Mouse (Mus musculus) forebrain, embryonic 14.5 days (tissue): ENCODE results near the gene En1. TPM values are rescaled to one million over a fixed set of nuclear protein-coding genes. Genes with fewer than 3 reads are reported as not detected.

Source experiments
- ATAC-seq: fragments of 200-750 bp; cut with Nextera tagmentation; 2 replicates; pipeline ENCODE4 v1.8.0; 2017; ENCODE audit warnings: mild to moderate bottlenecking, moderate library complexity
- DNase-seq: peaks from one replicate; pipeline ENCODE4 v3.0.0-alpha.2; 2015; ENCODE audit warnings: low spot score
- H3K27ac ChIP-seq: fragments of 300-500 bp; sonication (generic); 2 replicates; pipeline ENCODE4 v1.5.1; 2014; ENCODE audit warnings: low read depth, mild to moderate bottlenecking, control low read depth, low read length, moderate library complexity
- H3K27me3 ChIP-seq: fragments of 300-500 bp; sonication (generic); replicated peaks from 2 replicates; pipeline ENCODE4 v1.6.1; 2014; ENCODE audit warnings: low read length, control low read depth, mixed read lengths; ENCODE audit not compliant: control insufficient read depth, insufficient read depth
- H3K36me3 ChIP-seq: fragments of 300-500 bp; sonication (generic); 2 replicates; pipeline ENCODE4 v1.6.1; 2014; ENCODE audit warnings: low read length, control low read depth; ENCODE audit not compliant: control insufficient read depth, insufficient read depth
- H3K4me1 ChIP-seq: fragments of 300-500 bp; sonication (generic); 2 replicates; pipeline ENCODE4 v1.6.1; 2014; ENCODE audit warnings: antibody characterized with exemption, low read length, control low read depth; ENCODE audit not compliant: control insufficient read depth, insufficient read depth
- H3K4me2 ChIP-seq: fragments of 300-500 bp; sonication (generic); 2 replicates; pipeline ENCODE4 v1.6.1; 2014; ENCODE audit warnings: mild to moderate bottlenecking, control low read depth, low read length
- H3K4me3 ChIP-seq: fragments of 300-500 bp; sonication (generic); 2 replicates; pipeline ENCODE4 v1.5.1; 2014; ENCODE audit warnings: low read depth, low read length, control low read depth
- H3K9ac ChIP-seq: fragments of 300-500 bp; sonication (generic); 2 replicates; pipeline ENCODE4 v1.6.1; 2014; ENCODE audit warnings: mild to moderate bottlenecking, low read length, control low read depth, moderate library complexity
- H3K9me3 ChIP-seq: fragments of 300-500 bp; sonication (generic); replicated peaks from 2 replicates; pipeline ENCODE4 v1.6.1; 2016; ENCODE audit warnings: low read length, control low read depth, mixed read lengths; ENCODE audit not compliant: control insufficient read depth
- WGBS: fragments of 180-500 bp; shearing (Covaris S2); extraction: QIAGEN DNeasy Blood & Tissue Kit; methylation state at CpG from one replicate; pipeline ENCODE4 v1.1.7; 2014; 5-methylcytosine and 5-hydroxymethylcytosine counted together
- polyA plus RNA-seq: library from polyadenylated mRNA; unstranded; fragments of >200 nt; fragmentation: Nextera tagmentation; extraction: Ambion mirVana; gene quantifications from 2 replicates; pipeline ENCODE4 v1.2.1, GENCODE M21; 2014

Gene En1
- polyA plus RNA-seq, 1 experiment from 2014 or later = not detected

DNA sequence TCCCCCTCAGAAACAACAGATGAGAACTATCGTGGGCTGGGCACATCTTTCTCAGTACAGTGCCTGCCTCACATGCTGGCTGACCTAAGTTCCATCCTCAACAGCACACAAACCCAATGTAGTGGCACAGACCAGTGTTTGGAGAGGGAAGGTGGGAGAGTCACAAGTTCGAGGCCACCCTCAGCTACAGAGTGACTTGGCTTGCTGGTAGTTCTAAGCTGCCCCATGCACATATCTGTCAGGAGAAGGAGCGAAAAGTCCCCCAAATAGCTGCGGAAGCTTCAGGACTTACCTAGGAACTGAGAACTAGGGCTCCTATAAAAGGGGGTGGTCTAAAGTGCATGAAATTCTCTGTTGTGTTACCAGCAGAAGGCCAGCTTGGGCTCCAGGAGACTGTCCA is 14.3 kb upstream of the En1 start:
- peaks cover 24% of the 10 kb centered on the region for H3K27me3 ChIP-seq
- H3K9me3 ChIP-seq = no peaks in the 10 kb centered on the region
- no peak overlapping the region for H3K4me2 ChIP-seq
- DNase-seq (no peak), ATAC-seq (no peak)
- no peak overlapping the region for H3K9ac ChIP-seq
- no peak overlapping the region for H3K4me3 ChIP-seq
- H3K4me1 ChIP-seq = no peaks in the 10 kb centered on the region
- H3K36me3 ChIP-seq = no peaks in the 10 kb centered on the region
- 76% methylated on average over 4 of the region's 4 CpGs for WGBS
- H3K27ac ChIP-seq = no peak overlapping the region

DNA sequence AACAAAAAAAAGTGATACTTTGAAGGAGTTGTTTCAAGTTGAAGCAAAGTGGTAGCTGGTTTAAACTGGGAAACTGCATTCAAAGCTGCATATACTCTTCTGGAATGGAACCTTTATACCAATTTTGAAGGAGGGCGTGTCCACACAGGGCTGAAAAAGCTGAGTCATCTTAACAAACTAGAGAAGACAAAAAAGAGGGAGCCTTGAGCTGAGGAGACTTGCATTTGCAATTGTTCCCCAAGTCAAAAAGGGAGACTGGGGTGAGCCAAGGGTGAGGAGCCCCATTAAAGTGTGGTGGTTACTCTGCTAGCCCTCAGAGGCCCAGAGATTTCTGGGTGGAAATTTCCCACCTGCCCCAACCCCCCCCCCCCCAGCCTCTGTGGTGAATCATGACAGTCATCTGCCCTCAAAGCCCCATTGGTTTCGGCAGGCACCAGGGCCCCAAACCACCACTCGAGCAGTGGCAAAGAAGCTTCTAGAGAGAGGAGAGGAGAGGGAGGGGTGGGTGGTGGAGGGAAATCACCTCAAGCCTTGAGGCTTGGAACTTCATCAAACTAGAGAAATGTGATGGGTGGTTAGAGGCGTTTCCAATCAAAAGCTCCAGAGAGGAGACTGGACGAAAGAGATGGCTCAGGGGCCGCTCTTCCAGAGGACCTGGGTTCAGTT is 13.7 kb upstream of the En1 start:
- Histone ChIP-seq H3K9me3 (no peaks in the 10 kb centered on the region), H3K36me3 (no peaks in the 10 kb centered on the region), H3K27me3 (peaks cover 29% of the 10 kb centered on the region), H3K4me3 (no peak overlapping the region), H3K4me2 (no peak overlapping the region), H3K27ac (no peak overlapping the region), H3K9ac (no peak overlapping the region), H3K4me1 (no peaks in the 10 kb centered on the region)
- WGBS = 67% methylated on average over 6 of the region's 6 CpGs
- ATAC-seq (no peak), DNase-seq (no peak)

DNA sequence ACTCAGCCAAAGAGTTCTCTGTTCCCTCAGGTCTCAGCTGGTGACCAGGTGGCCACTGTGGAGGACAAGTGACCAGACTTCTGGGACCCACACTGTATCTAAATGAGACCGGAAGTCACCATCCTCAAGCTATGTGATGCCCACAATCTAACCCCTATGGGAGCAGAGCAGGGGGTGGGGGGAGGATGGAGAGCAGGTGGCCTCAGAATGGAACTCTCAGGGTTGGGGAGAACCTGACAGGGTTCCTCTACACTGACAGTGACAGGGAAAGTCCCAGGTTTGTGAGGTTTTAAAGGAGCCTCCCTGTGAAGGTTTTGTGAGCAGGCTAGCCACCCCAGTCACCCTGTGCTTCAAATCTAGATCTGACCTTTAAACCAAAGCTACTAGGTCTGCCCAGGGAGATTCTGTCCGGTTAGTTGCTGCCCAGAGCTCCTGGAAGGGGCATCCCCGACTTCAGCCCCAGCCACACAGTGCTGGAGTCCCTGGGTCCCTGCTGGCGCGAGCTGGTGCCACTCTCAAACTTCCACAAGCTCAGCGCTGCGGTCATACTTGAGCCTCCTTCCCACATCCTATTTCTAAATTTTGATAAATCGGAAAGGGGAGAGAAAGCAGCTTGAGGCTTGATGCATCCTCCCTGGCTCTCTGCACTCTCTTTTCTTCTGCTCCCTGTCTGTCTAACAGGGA is 8.8 kb upstream of the En1 start:
- DNase-seq = no peak
- Histone ChIP-seq H3K4me2 (no peak overlapping the region), H3K36me3 (no peaks in the 10 kb centered on the region), H3K27ac (no peak overlapping the region), H3K27me3 (peaks cover 76% of the 10 kb centered on the region), H3K4me3 (no peak overlapping the region), H3K4me1 (no peaks in the 10 kb centered on the region), H3K9me3 (no peaks in the 10 kb centered on the region), H3K9ac (no peak overlapping the region)
- ATAC-seq = no peak
- 10% methylated on average over 8 of the region's 8 CpGs for WGBS

DNA sequence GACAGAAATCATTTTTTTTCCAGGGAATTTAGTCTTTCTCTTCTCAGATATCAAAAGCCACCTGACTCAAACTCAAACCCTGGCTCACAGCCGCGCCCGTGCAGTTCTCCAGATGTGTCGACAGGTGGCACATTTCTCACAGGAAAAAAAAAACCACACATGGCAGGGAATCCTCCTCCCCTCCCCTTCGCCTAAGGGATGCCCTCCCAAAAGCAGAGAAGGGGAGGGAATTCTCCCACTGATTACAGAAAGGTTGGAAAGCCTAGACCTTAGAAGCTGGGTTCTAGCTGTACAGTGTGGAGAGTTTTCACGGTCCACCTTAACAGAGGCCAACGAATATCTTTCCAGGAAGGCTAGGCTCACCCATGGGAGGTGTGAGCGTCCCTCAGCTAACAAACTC is 7.6 kb upstream of the En1 start:
- DNase-seq (peak; percentile 74), ATAC-seq (peak; percentile 37; the same call in 1 of the 2 replicates)
- no peak overlapping the region for H3K4me2 ChIP-seq
- H3K27me3 ChIP-seq = peaks cover 88% of the 10 kb centered on the region
- H3K27ac ChIP-seq = no peak overlapping the region
- WGBS = 2% methylated on average over 8 of the region's 8 CpGs
- H3K36me3 ChIP-seq = no peaks in the 10 kb centered on the region
- H3K4me1 ChIP-seq = no peaks in the 10 kb centered on the region
- no peaks in the 10 kb centered on the region for H3K9me3 ChIP-seq
- no peak overlapping the region for H3K9ac ChIP-seq
- H3K4me3 ChIP-seq = no peak overlapping the region

DNA sequence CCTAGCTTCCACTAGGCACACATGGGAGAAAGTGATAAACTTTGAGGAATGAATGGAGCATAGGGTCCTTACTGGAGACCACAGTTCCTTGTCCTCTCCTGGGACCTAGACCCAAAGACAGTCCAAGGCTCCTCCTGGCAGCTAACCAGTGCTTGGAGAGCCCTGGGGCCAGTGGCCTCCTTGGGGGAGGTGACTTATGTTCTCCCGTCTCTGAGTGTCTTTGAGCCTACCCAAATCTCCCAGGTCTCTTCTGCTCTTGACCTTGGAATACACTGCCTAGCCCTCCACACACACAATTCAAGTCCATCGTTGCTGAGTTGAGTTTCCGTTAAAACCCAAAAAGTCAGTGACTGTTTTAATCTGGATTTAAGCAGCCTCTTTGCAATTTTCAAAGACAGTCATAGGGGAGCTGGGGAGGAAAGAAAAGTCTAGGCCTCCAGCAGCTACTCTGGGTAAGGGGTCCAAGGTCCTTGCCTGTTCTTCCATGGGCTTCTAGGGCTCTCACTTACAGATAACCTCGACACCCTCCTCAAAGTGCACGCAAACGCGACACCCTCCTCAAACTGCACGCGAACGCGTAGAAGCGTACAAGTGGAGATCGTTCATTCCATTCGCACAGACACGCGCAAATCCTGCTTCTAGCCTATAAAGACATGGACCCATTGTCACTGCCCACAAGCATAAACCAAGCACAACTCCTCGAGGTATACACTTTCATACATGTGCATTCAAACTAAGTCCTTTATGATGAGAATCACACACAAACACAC is 6.6 kb upstream of the En1 start:
- H3K9me3 ChIP-seq = no peaks in the 10 kb centered on the region
- H3K27ac ChIP-seq = no peak overlapping the region
- no peaks in the 10 kb centered on the region for H3K36me3 ChIP-seq
- DNase-seq (no peak), ATAC-seq (no peak)
- no peak overlapping the region for H3K4me2 ChIP-seq
- H3K4me3 ChIP-seq = no peak overlapping the region
- H3K9ac ChIP-seq = no peak overlapping the region
- peaks cover 93% of the 10 kb centered on the region for H3K27me3 ChIP-seq
- 2% methylated on average over 17 of the region's 17 CpGs for WGBS
- H3K4me1 ChIP-seq = no peaks in the 10 kb centered on the region

DNA sequence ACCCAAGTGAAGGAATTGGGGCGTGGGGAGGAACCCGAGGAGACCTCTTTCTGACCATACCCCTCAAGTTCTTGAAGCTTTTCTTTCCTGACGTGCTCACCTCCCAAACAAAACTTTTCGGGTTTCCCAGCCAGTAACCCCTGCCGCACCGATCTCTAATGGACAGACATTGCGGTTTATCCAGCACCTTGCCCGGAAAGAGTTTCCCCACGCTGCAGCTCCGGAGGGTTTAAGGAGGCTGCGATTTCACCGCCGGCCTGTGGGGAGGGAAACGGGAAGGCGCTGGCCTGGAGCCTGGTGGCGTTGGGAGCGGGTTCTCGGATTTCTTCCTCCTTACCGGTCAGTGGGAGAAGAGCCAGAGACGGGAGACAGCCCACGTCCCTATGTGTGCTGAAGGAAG is 5.9 kb upstream of the En1 start:
- H3K4me1 ChIP-seq = no peaks in the 10 kb centered on the region
- H3K27ac ChIP-seq = no peak overlapping the region
- H3K9me3 ChIP-seq = no peaks in the 10 kb centered on the region
- H3K36me3 ChIP-seq = no peaks in the 10 kb centered on the region
- no peak overlapping the region for H3K4me2 ChIP-seq
- H3K4me3 ChIP-seq = no peak overlapping the region
- under 1% methylated on average over 21 of the region's 21 CpGs for WGBS
- H3K9ac ChIP-seq = no peak overlapping the region
- peaks cover 93% of the 10 kb centered on the region for H3K27me3 ChIP-seq
- no peak for ATAC-seq
- DNase-seq = no peak

DNA sequence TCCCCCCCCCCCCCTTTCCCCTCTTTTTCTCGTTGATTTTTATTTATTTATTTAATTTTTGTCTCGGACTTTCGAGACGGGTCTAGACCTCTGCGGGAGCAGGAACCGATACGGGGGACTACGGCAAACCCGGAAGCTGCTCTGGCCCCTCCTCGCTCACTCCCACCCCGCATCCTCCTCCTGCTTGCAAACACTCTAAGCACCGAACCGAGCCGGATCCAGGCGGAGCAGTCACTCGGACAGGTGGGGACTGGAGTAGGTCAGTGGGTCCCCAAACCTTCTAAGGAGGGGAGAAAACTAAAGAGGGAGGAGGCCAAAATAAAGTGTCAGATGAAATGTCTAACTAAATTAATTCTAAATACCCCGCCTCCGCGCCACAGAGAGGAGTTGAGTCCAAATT is 5.4 kb upstream of the En1 start:
- Histone ChIP-seq H3K4me3 (no peak overlapping the region), H3K9ac (no peak overlapping the region), H3K4me1 (no peaks in the 10 kb centered on the region), H3K27me3 (peaks cover 94% of the 10 kb centered on the region), H3K9me3 (no peaks in the 10 kb centered on the region), H3K4me2 (no peak overlapping the region), H3K27ac (no peak overlapping the region), H3K36me3 (no peaks in the 10 kb centered on the region)
- DNase-seq = no peak
- under 1% methylated on average over 19 of the region's 19 CpGs for WGBS
- no peak; the same call in 1 of the 2 replicates for ATAC-seq

DNA sequence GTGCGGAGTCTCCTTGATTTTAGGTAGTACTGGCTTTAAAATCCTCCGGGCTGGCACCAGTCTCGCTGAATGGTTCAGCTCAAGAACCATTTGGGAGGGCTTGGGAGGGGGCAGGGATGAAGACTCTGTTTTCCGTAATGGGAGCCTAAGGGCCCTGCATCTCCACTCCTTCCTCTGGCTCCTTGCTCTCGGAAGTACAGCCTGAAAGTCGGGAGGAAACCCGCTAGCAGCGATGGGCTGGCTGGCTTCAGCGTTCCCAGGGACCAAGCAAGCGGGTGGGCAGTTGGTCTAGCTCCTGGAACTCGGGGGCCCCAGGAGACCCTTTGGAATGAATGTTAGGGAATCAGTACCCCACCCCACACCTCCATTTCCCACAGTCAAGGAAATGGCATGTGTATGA is 4.9 kb upstream of the En1 start:
- no peak for ATAC-seq
- Histone ChIP-seq H3K27ac (no peak overlapping the region), H3K9ac (no peak overlapping the region), H3K4me1 (peaks cover 3% of the 10 kb centered on the region; the same call in 1 of the 2 replicates), H3K4me2 (no peak overlapping the region), H3K4me3 (no peak overlapping the region), H3K27me3 (peaks cover 94% of the 10 kb centered on the region), H3K36me3 (no peaks in the 10 kb centered on the region), H3K9me3 (no peaks in the 10 kb centered on the region)
- WGBS = under 1% methylated on average over 11 of the region's 11 CpGs
- DNase-seq = no peak
